Mouse (Mus musculus) thymus, adult 2 months (tissue): ENCODE measurements at regions not wholly inside any gene's neighbourhood (a gene's known extent, or its start where the extent isn't known, plus 50 kb on each side); places are given as distances from the start of the nearest gene placed in this dataset.
"Not testable (repeated sequence)": the region's sequence is repeated elsewhere in the genome, so short reads cannot be mapped to it uniquely, and the experiment has no call there.

Experiments
- DNase-seq: peaks from one replicate; pipeline ENCODE4 v3.0.0; 2021
- H3K27ac ChIP-seq: fragments of 200-500 bp; 2 replicates; pipeline ENCODE4 v1.5.1; 2012; ENCODE audit warnings: low read length, control low read depth; ENCODE audit not compliant: control insufficient read depth, insufficient read depth
- H3K27me3 ChIP-seq: fragments of 200-500 bp; 2 replicates; pipeline ENCODE4 v1.6.1; 2012; ENCODE audit warnings: mild to moderate bottlenecking, low read length, moderate library complexity, mixed read lengths; ENCODE audit not compliant: control insufficient read depth, insufficient read depth
- H3K36me3 ChIP-seq: fragments of 200-500 bp; 2 replicates; pipeline ENCODE4 v1.6.1; 2012; ENCODE audit warnings: mild to moderate bottlenecking, low read length, moderate library complexity; ENCODE audit not compliant: control insufficient read depth, insufficient read depth
- H3K4me1 ChIP-seq: fragments of 200-500 bp; replicated peaks from 2 replicates; pipeline ENCODE4 v1.6.1; 2012; ENCODE audit warnings: low read length; ENCODE audit not compliant: control insufficient read depth, insufficient read depth
- H3K4me3 ChIP-seq: fragments of 200-500 bp; 2 replicates; pipeline ENCODE4 v1.5.1; 2012; ENCODE audit warnings: mild to moderate bottlenecking, low read length, control low read depth, moderate library complexity; ENCODE audit not compliant: control insufficient read depth, insufficient read depth
- CTCF ChIP-seq: fragments of 200-500 bp; IDR thresholded peaks from 2 replicates; pipeline ENCODE4 v1.5.1; 2012; ENCODE audit warnings: mild to moderate bottlenecking, control low read depth, low read length, moderate library complexity, borderline replicate concordance; ENCODE audit not compliant: control insufficient read depth, poor library complexity, insufficient read depth; ENCODE audit errors: extremely low read depth
- POLR2A ChIP-seq: fragments of 200-500 bp; IDR thresholded peaks from 2 replicates; pipeline ENCODE4 v1.6.1; 2012; ENCODE audit warnings: mild to moderate bottlenecking, low read length, control low read depth, moderate library complexity; ENCODE audit not compliant: control insufficient read depth, poor library complexity, insufficient read depth; ENCODE audit errors: extremely low read depth
- WGBS: fragments of 180-500 bp; shearing (Covaris S2); methylation state at CpG from one replicate; pipeline ENCODE4 v1.1.7; 2018; 5-methylcytosine and 5-hydroxymethylcytosine counted together

- no peaks in the 10 kb centered on the region for H3K27me3 ChIP-seq
- no peaks in the 10 kb centered on the region for H3K4me1 ChIP-seq
- no peaks in the 10 kb centered on the region for H3K36me3 ChIP-seq
- DNase-seq = no peak
- no peak for TF ChIP-seq POLR2A
- H3K27ac ChIP-seq = no peak overlapping the region
- H3K4me3 ChIP-seq = no peak overlapping the region
- 66% methylated on average over 30 of the region's 30 CpGs for WGBS
These were observed 130.2 kb upstream of the Rhobtb1 start for GRCm38 (mm10) chr10:69020811-69021743.

- no peaks in the 10 kb centered on the region for H3K36me3 ChIP-seq
- TF ChIP-seq POLR2A = no peak
- no peak for TF ChIP-seq CTCF
- no peak overlapping the region for H3K4me3 ChIP-seq
- H3K4me1 ChIP-seq = no peaks in the 10 kb centered on the region
- DNase-seq = no peak
- H3K27me3 ChIP-seq = no peaks in the 10 kb centered on the region
- WGBS = 87% methylated on average over 9 of the region's 9 CpGs
- no peak overlapping the region for H3K27ac ChIP-seq
These were observed 117.8 kb upstream of the Rhobtb1 start for GRCm38 (mm10) chr10:69033410-69033809.

GRCm38 (mm10) chr10:69034390-69035120 is 116.7 kb upstream of the Rhobtb1 start:
- no peak for DNase-seq
- H3K27me3 ChIP-seq = no peaks in the 10 kb centered on the region
- H3K4me1 ChIP-seq = no peaks in the 10 kb centered on the region
- H3K27ac ChIP-seq = no peak overlapping the region
- no peak for TF ChIP-seq POLR2A
- no peak for TF ChIP-seq CTCF
- 77% methylated on average over 2 of the region's 2 CpGs for WGBS
- H3K36me3 ChIP-seq = no peaks in the 10 kb centered on the region
- H3K4me3 ChIP-seq = no peak overlapping the region

DNA sequence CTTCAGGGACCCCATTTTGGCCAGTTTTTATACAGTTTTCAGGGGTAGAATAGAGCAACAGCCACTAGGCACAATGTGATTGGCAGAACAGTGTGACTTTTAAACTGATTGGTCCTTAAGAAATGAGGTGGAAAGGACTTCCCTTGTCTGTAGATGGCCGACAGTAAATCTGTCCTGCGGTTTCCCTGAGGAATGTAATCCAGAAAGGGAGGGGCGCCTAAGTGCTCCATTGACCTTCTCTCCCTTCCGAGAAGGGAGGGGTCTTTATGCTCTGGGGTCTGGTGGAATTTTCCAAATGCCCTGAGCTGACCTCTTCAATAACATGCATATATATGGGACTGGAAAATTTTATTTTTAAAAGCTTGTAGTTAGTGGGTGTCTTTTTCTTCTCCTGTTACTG is 115.7 kb upstream of the Rhobtb1 start:
- DNase-seq = not testable (repeated sequence)
- 93% methylated on average over 4 of the region's 4 CpGs for WGBS

GRCm38 (mm10) chr10:69036096-69036495 is 115.1 kb upstream of the Rhobtb1 start:
- no peak overlapping the region for H3K27ac ChIP-seq
- no peak for DNase-seq
- TF ChIP-seq POLR2A (no peak), CTCF (no peak)
- WGBS = 92% methylated on average over 2 of the region's 2 CpGs
- H3K4me1 ChIP-seq = no peaks in the 10 kb centered on the region
- H3K36me3 ChIP-seq = no peaks in the 10 kb centered on the region
- H3K27me3 ChIP-seq = no peaks in the 10 kb centered on the region
- H3K4me3 ChIP-seq = no peak overlapping the region

More for the DNA sequence above, 115.7 kb upstream of the Rhobtb1 start:
- H3K27ac ChIP-seq, H3K4me3 ChIP-seq, H3K4me1 ChIP-seq, H3K27me3 ChIP-seq, H3K36me3 ChIP-seq: not testable (repeated sequence)

- WGBS = 88% methylated on average over 12 of the region's 12 CpGs
- Histone ChIP-seq H3K27me3 (no peaks in the 10 kb centered on the region), H3K27ac (no peak overlapping the region), H3K36me3 (no peaks in the 10 kb centered on the region), H3K4me3 (no peak overlapping the region), H3K4me1 (no peaks in the 10 kb centered on the region)
- TF ChIP-seq POLR2A = no peak
- TF ChIP-seq CTCF = no peak
- DNase-seq = no peak
These were observed 107.0 kb upstream of the Rhobtb1 start for GRCm38 (mm10) chr10:69044171-69044651.

GRCm38 (mm10) chr10:69045275-69045674 is 106.0 kb upstream of the Rhobtb1 start:
- 77% methylated on average over 14 of the region's 14 CpGs for WGBS
- Histone ChIP-seq H3K27ac (no peak overlapping the region), H3K27me3 (no peaks in the 10 kb centered on the region), H3K4me3 (no peak overlapping the region), H3K36me3 (no peaks in the 10 kb centered on the region), H3K4me1 (no peaks in the 10 kb centered on the region)
- TF ChIP-seq CTCF (no peak), POLR2A (no peak)
- DNase-seq = no peak
